Mouse (Mus musculus) urinary bladder, postnatal 14 days (tissue): ENCODE data around the gene Pttg1.

Source experiments
- DNase-seq: peaks from one replicate; pipeline ENCODE4 v3.0.0; 2021; ENCODE audit warnings: low spot score

Pttg1 gene

DNA sequence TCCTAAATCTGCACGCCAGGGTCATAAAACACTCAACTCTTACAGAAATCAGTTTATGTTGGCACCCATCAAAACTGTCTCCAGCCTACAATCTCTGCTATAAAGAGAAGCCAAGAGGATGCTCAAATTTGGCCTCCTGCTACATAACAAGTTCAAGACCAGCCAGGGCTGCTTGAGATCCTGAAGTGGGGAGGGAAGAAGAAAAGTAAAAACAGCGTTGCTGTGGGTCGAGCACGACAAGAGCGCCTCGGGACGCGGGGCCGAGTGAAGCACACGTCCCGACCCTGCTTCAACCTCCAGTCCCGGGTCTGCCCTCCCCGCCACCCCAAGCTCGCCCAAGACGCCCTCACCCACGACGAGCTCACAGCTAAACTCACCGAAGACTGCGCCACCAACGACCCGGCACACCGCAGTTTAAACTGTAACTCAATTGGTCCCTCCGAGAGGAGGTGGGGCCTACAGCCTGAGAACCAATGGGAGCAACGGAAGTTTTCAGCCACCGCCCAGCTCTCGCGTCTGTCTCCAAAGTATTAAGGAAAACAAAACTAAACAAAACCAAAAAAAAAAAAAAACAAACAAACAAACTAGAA is at the start of gene Pttg1:
Gene Pttg1 (minus strand): TSS at position 428 of the 590 bp plus-strand sequence.
- peak; percentile 81 for DNase-seq

GRCm38 (mm10) chr11:43474225-43474774 is 48.2 kb upstream of the Pttg1 start, which contains the start of gene C1qtnf2:
C1qtnf2 (plus strand) TSS chr11:43474276.
- peak; percentile 64 for DNase-seq

- no peak for DNase-seq
Observed at GRCm38 (mm10) chr11:43473635-43474224, 47.7 kb upstream of the Pttg1 start.

GRCm38 (mm10) chr11:43473115-43473514 is 47.1 kb upstream of the Pttg1 start:
- no peak for DNase-seq

- DNase-seq, result no peak
Observed at GRCm38 (mm10) chr11:43470881-43471820, 45.1 kb upstream of the Pttg1 start.

DNA sequence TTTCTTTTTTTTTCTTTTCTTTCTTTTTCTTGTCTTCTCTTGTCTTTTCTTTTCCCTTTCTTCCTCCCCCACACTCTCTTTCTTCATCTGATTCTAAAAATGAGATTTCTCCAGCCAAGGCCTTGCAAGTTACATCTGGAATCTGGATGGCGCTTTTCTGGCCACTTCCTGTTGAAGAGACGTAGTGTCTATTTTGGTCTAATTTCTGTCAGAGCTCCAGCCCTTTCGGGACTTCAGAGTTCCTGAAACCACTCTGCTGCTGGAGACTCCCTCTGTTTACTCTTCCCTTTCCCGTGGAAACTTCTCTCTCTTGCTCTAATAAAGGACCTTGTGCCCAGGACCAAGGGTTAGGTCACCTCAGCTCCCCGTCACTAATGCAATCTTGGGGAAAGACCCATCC is 44.1 kb upstream of the Pttg1 start:
- no peak for DNase-seq

DNA sequence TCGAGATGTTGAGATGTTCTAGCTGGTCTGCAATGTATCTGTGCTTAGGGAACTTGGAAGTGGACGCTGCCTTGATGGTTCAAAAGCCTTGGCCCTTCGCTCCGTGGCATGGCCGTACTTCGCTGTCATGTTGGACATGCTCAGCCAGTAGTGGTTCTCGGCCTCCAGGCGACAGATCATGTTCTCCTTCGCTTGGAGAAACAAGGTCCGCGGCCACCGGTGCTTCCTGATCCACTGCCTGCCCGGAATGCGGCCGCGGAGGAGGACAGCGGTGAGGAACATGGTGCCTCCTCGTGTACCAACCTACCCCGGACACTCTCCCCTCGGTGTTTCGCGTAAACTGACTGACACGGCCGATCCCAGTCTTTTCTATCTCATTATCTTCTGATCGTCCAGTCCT is 37.2 kb upstream of the Pttg1 start:
- no peak for DNase-seq

GRCm38 (mm10) chr11:43452266-43452665 is 26.2 kb upstream of the Pttg1 start:
- DNase-seq, result no peak

- no peak for DNase-seq
Observed at GRCm38 (mm10) chr11:43451322-43451721, 25.3 kb upstream of the Pttg1 start.

DNA sequence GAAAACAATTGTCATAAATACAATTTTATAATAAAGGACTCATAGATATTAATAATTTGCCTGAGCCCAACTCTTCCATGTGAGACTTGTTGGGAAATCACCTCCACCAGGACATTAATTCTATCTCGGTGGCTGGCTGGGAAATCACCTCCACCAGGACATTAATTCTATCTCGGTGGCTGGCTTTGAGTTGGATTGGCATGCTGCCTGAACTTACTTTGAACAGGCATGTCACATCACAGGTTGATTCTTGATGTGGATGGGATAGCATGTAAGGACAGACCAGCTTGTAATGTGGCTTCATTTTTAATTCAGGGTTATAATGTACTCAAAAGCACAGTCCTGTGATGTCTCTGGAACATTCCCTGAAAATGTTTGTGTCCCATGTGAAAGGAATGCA is 23.9 kb upstream of the Pttg1 start:
- no peak for DNase-seq

- no peak for DNase-seq
Observed at GRCm38 (mm10) chr11:43443183-43443582, 17.1 kb upstream of the Pttg1 start.

DNA sequence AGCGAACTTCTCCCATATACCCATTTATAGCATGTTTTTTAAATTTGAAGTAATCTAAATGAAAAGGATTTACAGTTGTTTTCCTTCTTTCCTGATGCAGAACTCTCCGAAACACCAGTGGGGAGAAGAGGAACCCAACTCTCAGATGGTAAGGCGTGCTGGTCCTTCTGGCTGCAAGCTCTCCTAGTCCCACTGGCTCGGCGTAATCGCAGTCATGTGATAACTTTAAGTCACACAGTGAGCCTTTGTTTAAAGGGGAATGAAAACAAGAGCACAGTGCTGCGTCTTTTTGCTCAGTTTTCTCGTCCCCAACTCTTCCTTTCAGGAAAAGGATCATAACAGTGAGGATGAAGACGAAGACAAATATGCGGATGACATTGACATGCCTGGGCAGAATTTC is 15.1 kb upstream of the Pttg1 start:
- no peak for DNase-seq

GRCm38 (mm10) chr11:43434024-43434407 is 8.0 kb upstream of the Pttg1 start:
- no peak for DNase-seq

DNA sequence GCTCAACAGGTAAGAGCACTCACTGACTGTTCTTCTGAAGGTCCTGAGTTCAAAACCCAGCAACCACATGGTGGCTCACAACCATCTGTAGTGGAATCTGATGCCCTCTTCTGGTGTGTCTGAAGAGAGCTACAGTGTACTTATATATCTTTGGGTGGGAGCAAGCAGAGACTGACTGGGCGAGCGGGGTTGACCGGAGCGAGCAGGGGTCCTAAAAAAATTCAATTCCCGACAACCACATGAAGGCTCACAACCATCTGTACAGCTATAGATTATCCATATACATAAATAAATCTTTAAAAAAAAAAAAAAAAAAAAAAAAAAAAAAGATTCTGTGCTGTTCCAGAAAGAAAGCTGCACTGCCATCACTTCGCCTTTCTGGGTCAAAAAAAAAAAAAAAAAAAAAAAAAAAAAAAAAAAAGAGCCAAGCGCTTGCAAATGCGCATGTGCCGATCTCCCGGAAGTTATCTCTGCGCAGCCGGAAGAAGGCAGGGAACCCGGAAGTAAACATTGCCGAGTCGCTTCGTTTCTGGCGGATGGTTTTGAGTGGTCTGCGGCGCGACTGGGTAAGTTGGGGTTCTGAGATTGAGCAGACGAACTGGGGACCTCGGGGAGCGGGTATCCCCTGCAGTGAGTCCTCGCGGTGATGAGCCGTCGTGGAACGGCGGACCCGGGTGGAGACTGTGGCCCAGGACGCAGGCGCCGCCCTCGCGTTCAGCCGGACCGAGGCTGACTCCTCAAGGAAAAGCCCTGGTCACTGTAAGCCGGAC is 7.4 kb upstream of the Pttg1 start, which contains the start of gene Slu7:
Gene Slu7 (plus strand): TSS at position 491 of the 770 bp plus-strand sequence.
- DNase-seq, result peak; percentile 77

DNA sequence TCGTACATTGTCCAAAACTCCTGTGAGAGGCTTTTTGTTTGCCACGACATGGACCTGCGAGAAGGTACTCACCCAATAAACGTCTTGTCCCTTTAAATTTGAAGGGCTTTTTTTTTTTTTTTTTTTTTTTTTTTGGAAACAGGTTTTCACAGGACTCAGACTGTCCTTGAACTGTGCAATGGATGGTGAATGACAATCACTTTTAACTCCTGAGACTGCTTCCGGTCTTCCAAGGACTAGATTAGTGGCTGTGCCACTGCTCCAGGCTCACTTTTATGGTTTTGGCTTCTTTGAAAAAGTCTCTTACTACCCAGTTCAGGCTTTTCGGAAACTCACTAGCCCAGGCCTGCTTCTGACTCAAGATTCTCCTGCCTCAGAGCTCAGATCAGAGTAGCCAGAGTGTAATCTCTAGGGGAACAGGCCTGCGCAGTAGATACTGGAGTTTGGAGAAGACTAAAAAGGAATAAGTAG is 398 bp upstream of the Pttg1 start:
- DNase-seq, result peak; percentile 8

DNA sequence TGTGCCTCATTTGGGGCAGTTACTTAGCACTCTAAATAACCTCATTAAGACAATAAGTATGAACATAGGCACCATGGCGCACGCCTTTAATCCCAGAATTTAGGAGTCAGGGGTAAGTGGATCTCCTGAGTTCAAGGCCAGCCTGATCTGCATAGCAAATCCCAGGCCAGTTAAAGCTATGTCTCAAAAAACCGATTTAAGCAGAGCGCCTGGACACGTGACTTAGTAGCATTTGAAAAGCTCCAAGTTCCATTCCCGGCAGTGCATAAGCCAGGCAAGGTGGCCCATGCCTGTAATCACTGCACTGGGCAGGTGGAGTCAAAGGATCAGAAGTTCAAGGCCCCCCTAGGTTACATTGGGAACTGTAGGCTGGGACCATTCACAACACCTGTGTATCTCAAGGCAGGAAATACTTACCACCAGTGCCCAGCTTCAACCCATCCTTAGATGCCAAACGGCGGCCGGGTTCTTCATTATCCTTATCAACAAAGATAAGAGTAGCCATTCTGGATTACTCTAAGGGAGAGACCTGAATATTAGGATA is 813 bp downstream of the Pttg1 start:
- no peak for DNase-seq

GRCm38 (mm10) chr11:43424386-43424785 is 1.7 kb downstream of the Pttg1 start:
- DNase-seq, result no peak

DNA sequence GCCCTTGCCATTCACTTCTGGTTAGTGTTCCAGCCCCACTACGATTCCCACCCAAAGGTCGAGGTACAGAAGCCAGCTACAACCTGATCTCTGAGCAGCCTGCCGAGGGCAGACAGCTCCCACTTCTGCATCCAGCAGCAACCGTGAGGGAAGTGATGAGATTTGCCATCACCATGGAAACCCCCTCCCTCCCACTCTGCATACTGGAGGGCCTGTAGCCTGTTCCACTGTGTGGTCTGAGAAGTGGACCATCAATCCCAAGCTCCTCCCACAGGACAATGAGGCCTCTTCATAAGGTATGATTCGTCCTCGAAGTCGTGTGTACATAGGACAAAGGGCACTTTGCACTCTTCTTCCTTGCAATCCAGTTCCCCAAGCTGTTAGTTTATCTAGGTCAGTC is 8.8 kb downstream of the Pttg1 start:
- DNase-seq, result no peak

GRCm38 (mm10) chr11:43412771-43413451 is 13.1 kb downstream of the Pttg1 start:
- peak; percentile 79 for DNase-seq

GRCm38 (mm10) chr11:43411413-43411812 is 14.6 kb downstream of the Pttg1 start:
- DNase-seq, result peak; percentile 60

GRCm38 (mm10) chr11:43410291-43410690 is 15.8 kb downstream of the Pttg1 start:
- DNase-seq, result no peak
